Mouse (Mus musculus): Measurements from ENCODE around the gene Prr7. TPM values are rescaled to one million over a fixed set of nuclear protein-coding genes. Genes with fewer than 3 reads are reported as not detected.

The Prr7 gene
- 7.2 and 14.2 TPM in 2 replicates for polyA plus RNA-seq (2012; rRNA removed)

GRCm38 (mm10) chr13:55464027-55464884 lies at the start of gene Prr7:
TSS of gene Prr7 (plus strand) at chr13:55464267.

GRCm38 (mm10) chr13:55414743-55415380 lies 49.2 kb upstream of the Prr7 start, which contains the start of gene Pfn3:
TSS of gene Pfn3 (minus strand) at chr13:55415232.

DNA sequence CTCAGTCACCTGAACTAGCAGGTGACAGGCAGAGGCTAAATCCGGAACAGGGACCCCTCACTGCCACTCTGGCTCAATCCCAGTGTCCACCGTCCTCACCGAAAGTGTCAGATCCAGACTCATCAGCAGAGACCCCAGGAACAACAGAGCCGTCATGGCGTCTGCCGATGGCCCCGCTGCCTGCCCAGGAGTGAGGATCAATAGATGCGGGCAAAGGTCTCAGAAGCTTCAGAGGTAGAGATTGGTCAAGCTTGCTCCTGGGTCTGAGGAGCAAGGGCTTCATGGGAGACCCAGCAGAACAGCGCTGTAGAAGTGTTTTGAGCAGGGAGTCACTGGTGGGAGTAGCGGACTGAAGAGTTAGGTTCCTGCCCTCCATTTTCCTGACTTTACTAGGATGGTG lies 37.5 kb upstream of the Prr7 start, which contains the start of gene F12:
TSS of gene F12 (minus strand) at position 181 of the 400 bp plus-strand sequence.

GRCm38 (mm10) chr13:55444937-55445315 lies 19.1 kb upstream of the Prr7 start, which contains the start of gene Grk6:
TSS of gene Grk6 (plus strand) at chr13:55445072.

DNA sequence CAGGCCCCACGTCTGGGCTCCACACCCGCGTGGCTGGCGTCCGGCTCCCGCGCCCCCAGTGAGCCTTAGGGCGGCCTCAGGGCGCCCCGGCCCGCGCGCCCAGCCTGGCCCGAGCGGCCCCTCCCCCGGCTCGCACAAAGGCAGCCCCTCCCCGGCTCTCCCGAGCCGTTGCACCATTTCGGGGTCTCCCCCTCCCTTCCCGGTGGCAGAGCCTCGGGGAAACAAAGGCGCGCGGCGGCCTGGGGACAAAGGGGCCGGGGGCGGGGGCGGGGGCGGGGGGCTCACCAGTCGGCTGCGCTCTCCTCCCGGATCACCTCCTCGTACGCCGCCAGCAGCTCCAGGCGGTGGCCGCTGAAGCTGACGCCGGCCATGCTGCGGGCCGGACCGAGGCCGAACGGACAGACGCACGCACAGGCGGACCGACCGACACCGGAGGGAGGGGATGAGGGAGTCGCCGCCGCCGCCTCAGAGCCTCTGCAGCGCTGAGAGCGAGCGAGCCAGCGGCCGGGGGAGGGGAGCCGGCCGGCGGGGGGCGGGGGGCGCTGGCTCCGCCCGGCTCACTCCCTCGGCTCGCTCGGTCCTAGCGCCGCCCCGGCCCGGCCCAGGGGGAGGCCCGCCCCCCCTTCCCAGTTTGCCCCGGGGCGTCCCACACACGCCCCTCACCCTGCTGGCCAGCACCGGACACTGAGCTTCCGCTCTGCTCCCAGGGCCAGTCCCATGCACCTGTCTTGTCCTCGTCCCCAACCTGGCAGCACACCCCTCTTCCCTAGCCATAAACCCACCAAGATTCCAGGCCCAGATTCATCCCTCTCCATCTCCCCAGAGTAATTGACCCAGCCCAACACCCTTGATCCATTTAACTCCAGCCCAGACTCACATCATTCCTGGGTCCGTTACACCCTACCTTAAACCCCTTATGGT lies 23.8 kb downstream of the Prr7 start, which contains the start of gene Dbn1:
TSS of gene Dbn1 (minus strand) at position 534 of the 921 bp plus-strand sequence.

GRCm38 (mm10) chr13:55513111-55513748 lies 49.2 kb downstream of the Prr7 start, which contains the start of gene Pdlim7:
TSS of gene Pdlim7 (minus strand) at chr13:55513676.

Other genes with a start within 250 kb of the Prr7 start
- gene Prelid1, start 143.8 kb upstream of the Prr7 start, polyA plus RNA-seq (2012; rRNA removed), result 289 and 320 TPM in 2 replicates
- 34.2 and 43.9 TPM in 2 replicates for gene Rab24, start 142.3 kb upstream of the Prr7 start, polyA plus RNA-seq (2012; rRNA removed)
- gene Mxd3, start 134.4 kb upstream of the Prr7 start, polyA plus RNA-seq (2012; rRNA removed), result 5.1 and 5.3 TPM in 2 replicates
- 39.7 and 43.4 TPM in 2 replicates for gene Lman2, start 101.5 kb upstream of the Prr7 start, polyA plus RNA-seq (2012; rRNA removed)
- 0.81 and 1.3 TPM in 2 replicates for gene Rgs14, start 94.5 kb upstream of the Prr7 start, polyA plus RNA-seq (2012; rRNA removed)
- 0.05 and 0.14 TPM in 2 replicates for gene Slc34a1, start 66.1 kb upstream of the Prr7 start, polyA plus RNA-seq (2012; rRNA removed)
- gene Pfn3, start 49.0 kb upstream of the Prr7 start, polyA plus RNA-seq (2012; rRNA removed), result not detected in 2 replicates
- 0.70 TPM in 1 of 2 replicates, not detected in the other for gene F12, start 37.5 kb upstream of the Prr7 start, polyA plus RNA-seq (2012; rRNA removed)
- gene Grk6, start 19.2 kb upstream of the Prr7 start, polyA plus RNA-seq (2012; rRNA removed), result 22.8 and 30.1 TPM in 2 replicates
- gene Dbn1, start 23.8 kb downstream of the Prr7 start, polyA plus RNA-seq (2012; rRNA removed), result 25.3 and 45.7 TPM in 2 replicates
- gene Pdlim7, start 49.4 kb downstream of the Prr7 start, polyA plus RNA-seq (2012; rRNA removed), result 151 and 166 TPM in 2 replicates
- gene Dok3, start 65.0 kb downstream of the Prr7 start, polyA plus RNA-seq (2012; rRNA removed), result 4.9 and 8.1 TPM in 2 replicates
- 17.7 and 18.4 TPM in 2 replicates for gene Ddx41, start 72.4 kb downstream of the Prr7 start, polyA plus RNA-seq (2012; rRNA removed)
- 42.6 and 47.6 TPM in 2 replicates for gene Fam193b, start 106.9 kb downstream of the Prr7 start, polyA plus RNA-seq (2012; rRNA removed)
- gene Tmed9, start 109.5 kb downstream of the Prr7 start, polyA plus RNA-seq (2012; rRNA removed), result 35.1 and 36.6 TPM in 2 replicates
- gene B4galt7, start 135.6 kb downstream of the Prr7 start, polyA plus RNA-seq (2012; rRNA removed), result 8.4 and 8.8 TPM in 2 replicates
- gene Caml, start 158.7 kb downstream of the Prr7 start, polyA plus RNA-seq (2012; rRNA removed), result 3.0 and 5.5 TPM in 2 replicates
- gene Ddx46, start 170.8 kb downstream of the Prr7 start, polyA plus RNA-seq (2012; rRNA removed), result 2.4 and 3.5 TPM in 2 replicates
- 3.6 and 5.1 TPM in 2 replicates for gene B230219D22Rik, start 228.9 kb downstream of the Prr7 start, polyA plus RNA-seq (2012; rRNA removed)

All from stomach, adult 2 months (tissue).